Mouse (Mus musculus): Measurements from ENCODE around the gene Rbms2.
"Not testable (repeated sequence)": the region's sequence is repeated elsewhere in the genome, so short reads cannot be mapped to it uniquely, and the experiment has no call there.

Gene Rbms2

DNA sequence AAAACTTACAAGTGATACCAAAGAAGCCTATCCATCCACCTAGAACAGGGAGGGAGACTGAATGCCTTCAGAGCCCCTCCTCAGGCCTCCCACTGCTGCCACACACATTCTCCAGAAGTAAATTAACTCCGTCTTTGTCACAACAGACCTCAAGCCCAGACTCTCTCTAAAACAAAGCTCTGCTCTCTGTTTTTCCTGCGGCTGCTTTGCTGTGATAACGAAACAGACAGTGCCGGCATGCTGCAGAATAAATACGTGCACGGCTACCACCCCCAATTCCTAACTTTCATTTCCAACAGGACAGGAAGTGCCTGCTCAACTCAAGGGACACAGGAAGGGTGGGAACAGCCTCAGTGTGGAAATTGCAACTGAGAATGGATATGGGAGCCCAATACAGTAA, at the start of gene Rbms2:
Gene Rbms2 (minus strand): TSS at position 309 of the 400 bp plus-strand sequence.
- DNase-seq (ENCODE audit: low spot score in 2 of 2) = no peak

DNA sequence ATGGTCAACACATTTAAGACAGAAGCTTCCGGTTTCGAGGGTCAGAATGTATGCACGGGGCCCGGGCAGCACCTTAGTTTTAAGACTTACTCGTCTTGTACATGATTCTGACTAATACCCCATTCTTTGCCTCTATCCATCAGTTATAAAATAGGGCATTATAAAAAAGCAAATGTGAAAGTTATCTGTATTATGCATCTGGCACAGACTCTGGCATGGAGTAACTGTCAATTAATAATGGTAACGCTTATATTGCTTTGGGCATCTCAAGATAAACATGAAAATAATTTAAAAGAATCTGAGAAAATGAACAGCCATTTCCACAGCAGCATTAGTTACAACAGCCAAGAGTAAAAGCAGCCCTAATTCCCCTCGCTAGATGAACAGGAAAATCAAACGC, 47.9 kb upstream of the Rbms2 start:
- DNase-seq (ENCODE audit: low spot score in 2 of 2) = no peak

DNA sequence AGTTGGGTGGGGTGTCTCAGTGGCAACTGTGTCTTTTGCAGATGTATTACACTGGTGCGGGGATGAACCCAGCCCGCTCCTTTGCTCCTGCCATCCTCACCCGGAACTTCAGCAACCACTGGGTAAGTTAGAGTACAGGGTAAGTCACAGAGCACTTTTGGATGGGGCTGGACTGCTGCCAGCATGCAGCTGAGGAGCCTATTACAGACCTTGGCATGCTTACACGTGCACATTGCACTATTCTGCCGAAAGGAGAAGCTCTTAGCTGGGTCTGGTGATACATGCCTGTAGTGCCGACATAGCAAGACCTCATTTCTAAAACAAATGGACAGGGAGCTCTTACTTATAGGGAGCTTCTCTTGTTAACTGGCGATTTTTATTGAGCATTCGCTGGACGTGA, 47.5 kb upstream of the Rbms2 start:
- DNase-seq (ENCODE audit: low spot score in 2 of 2) = no peak

DNA sequence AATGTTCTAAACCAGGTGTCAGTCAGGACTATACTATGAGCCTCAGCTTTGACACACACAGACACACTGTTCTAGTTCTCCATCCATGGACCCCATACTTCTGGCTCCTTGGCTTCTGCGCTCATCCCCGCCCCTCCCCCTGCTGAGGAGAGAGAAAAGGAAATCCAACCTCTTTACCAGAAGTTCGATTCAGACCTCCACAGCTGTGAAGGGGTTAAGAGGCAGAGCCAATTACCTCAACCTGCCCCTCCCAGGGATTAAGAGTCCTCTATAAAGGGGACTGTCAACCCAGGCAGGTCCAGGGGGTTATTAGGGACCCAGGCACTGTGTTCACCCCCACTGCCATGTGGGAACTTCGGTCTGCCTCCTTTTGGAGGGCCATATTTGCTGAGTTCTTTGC, 45.4 kb upstream of the Rbms2 start, which contains the start of gene Mip:
Gene Mip (plus strand): TSS at position 301 of the 400 bp plus-strand sequence.
- DNase-seq (ENCODE audit: low spot score in 2 of 2) = no peak

GRCm38 (mm10) chr10:128225064-128225463, 45.0 kb upstream of the Rbms2 start:
- DNase-seq (ENCODE audit: low spot score in 2 of 2) = no peak

DNA sequence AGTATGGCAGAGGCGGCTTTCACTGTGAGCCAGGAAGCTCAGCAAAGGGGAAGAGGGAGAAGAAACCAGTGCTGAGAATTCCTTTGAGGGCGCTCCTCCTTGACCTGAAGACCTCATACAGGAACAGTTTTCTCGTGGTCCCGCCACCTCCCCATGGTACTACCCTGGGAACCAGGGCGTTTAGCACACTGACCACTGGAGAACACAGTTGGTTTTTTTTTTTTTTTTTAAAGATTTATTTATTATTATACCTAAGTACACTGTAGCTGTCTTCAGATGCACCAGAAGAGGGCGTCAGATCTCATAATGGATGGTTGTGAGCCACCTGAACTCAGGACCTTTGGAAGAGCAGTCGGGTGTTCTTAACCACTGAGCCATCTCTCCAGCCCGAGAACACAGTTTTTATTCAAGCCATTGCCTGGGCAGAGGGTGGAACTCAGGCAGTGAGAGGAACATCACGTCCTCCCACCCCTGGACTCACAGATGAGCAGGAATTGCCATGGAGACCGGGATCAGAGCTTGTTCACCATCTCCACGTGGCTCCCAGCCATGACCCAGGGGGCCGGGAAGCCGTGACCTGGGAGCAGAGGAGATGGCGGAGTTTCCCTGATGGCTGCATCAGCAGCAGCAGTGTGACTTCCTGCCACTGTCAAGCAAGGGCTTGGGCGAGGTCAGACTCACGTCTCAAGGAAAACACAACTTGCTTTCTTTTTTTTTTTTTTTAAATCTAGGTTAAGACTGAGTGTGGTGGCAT, 41.6 kb upstream of the Rbms2 start:
- no peak for DNase-seq (ENCODE audit: low spot score in 2 of 2)

GRCm38 (mm10) chr10:128218387-128219117, 38.5 kb upstream of the Rbms2 start:
- no peak for DNase-seq (ENCODE audit: low spot score in 2 of 2)

DNA sequence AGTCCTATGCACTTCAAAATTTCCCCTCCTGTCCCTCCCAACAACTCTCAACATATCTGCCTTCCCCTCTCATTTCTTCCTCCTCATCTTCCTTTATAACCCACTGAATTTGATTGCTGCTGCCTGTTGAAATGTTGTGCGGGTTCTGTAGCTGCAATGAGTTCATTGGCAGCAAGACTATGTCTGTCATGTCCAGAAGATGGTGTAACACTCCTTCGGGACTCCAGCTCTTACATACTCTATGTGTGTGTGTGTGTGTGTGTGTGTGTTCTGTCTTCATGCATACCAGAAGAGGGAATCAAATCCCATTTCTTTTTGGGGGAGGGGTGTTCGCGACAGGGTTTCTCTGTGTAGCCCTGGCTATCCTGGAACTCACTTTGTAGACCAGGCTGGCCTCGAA, 34.9 kb upstream of the Rbms2 start:
- DNase-seq (ENCODE audit: low spot score in 2 of 2) = no peak

- not testable (repeated sequence) for DNase-seq (ENCODE audit: low spot score in 2 of 2)
Measured at GRCm38 (mm10) chr10:128214112-128214511, 34.0 kb upstream of the Rbms2 start.

DNA sequence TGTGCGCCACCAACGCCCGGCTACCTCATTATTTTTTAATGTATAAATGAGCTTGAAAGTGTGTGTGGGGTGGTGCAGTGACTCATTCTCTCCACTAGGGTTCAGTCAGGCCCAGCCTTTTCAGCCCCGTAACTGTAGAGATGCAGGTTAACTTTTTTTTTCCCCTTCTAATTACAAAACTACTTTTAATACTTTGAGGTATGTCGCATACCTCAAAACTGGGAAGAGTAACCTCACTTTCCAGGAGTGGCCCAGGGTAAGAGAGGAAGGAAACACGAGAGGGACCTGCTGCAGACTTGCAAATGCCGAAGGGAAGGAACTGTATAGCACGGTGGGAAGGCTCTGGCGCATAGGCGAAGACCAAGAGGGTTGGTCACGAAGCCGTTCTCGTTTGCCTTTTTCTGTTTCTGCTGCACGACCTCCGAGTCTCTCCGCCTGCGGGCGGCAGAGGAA, 32.8 kb upstream of the Rbms2 start:
- DNase-seq (ENCODE audit: low spot score in 2 of 2) = peak; percentile 70 to 79

GRCm38 (mm10) chr10:128212148-128212547, 32.1 kb upstream of the Rbms2 start:
- no peak for DNase-seq (ENCODE audit: low spot score in 2 of 2)

DNA sequence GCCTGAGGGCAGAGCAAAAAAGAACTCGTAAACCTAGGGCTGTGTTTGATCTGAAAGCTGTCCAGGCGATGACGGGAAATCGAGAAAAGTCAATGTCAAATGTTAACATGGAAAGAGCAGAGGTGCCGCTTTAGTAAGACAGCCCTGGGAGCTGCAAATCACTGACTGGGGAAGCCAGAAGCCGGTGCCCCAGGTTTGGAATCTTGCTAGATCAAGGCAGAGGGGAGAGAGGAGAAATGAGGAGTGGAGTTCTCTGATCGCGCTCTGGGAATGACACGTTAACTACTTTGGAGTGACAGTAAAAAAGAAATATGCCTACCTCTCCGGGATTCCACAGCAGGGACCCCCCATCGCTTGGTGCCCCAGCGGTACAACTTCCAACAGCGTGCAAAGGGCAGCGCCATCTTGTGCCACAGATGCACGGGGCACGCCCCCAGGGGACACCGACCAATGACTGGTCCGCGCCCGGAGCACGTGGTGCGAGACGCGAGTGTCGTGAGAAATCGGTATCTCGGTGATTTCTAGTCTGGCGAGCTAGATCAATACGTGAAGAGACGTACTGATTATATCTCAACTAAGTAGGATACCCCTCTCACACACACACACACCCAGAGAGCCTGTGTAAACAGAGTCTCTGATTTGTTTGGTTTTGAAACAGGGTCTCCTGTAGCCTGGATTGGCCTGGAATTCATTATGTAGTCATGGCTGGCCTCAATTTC, 31.5 kb upstream of the Rbms2 start, which contains the start of gene Spryd4:
Gene Spryd4 (minus strand): TSS at position 418 of the 719 bp plus-strand sequence.
- peak; percentile 87 to 91 for DNase-seq (ENCODE audit: low spot score in 2 of 2)

DNA sequence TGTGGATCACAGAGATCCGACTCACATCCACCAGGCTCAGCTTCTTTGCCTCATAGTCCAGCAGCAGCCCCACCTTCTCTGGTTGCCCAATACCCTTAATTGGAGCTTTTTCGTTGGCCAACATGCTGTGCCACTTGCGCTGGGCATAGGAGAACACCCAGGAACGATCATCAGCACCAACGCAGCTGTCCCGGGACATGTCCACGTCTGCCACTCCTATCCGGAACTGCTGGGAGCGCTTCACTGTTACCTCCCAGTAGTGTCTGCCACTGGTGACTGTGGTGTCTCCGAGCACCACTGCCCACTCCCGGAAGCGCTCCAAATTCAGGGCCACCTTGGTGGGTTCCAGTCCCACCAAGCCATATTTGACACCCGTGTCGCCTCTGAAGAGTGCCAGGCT, 30.9 kb upstream of the Rbms2 start:
- no peak for DNase-seq (ENCODE audit: low spot score in 2 of 2)

GRCm38 (mm10) chr10:128210131-128210530, 30.0 kb upstream of the Rbms2 start:
- DNase-seq (ENCODE audit: low spot score in 2 of 2) = no peak

GRCm38 (mm10) chr10:128209311-128210009, 29.4 kb upstream of the Rbms2 start:
- no peak for DNase-seq (ENCODE audit: low spot score in 2 of 2)

DNA sequence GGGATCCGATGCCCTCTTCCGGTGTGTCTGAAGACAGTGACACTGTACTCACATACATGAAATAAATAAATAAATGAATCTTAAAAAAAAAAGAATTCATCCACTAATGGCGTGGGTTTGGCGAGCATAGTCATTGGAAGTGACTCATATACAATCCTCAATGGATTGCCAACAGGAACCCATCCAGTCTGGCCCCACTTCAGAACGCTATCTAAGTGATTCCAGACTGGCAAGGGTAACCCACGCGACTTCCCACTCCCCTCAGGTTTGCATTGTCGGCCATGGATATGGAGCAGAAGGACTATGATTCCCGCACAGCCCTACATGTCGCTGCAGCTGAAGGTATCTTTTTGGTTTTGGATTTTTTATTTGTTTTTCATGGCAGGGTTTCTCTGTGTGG, 28.2 kb upstream of the Rbms2 start:
- DNase-seq (ENCODE audit: low spot score in 2 of 2) = no peak

DNA sequence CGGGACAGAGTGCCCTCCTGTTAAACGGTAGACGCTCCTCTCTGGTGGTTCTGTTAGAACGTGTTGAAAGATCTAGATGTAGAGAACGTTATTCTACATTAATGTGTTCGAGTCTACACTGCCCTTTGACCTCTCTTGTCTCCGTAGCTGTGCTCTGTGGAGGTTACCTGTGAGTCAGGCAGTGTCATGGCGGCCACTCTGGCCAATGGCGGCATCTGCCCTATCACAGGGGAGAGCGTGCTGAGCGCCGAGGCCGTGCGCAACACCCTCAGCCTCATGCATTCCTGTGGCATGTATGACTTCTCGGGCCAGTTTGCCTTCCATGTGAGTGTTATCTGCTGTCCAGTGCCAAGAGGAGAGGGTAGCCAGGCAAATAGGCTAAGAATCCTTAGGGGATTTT, 24.8 kb upstream of the Rbms2 start:
- no peak for DNase-seq (ENCODE audit: low spot score in 2 of 2)

DNA sequence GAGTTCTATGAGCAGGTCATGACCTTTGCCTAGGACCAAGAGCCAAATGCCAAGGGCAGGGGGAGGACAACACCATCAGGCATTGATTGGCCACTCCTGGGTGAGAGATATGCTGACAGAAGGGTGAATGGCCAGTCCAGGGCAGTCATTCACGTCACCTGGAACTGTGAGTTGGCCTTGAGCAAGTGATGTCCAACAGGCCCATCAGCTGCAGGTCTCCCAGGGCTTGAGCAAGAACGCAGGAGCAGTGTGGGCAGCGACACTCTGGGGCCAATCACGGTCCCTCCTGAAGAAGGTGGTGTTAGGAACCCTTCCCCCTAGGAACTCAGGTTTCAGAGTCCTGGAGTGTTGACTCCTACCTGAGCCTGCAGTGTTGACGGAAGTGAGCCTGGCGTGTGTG, 21.8 kb upstream of the Rbms2 start:
- DNase-seq (ENCODE audit: low spot score in 2 of 2) = no peak

GRCm38 (mm10) chr10:128194551-128195461, 14.7 kb upstream of the Rbms2 start:
- peak in 1 of 2 experiments; percentile 22 for DNase-seq (ENCODE audit: low spot score in 2 of 2)

DNA sequence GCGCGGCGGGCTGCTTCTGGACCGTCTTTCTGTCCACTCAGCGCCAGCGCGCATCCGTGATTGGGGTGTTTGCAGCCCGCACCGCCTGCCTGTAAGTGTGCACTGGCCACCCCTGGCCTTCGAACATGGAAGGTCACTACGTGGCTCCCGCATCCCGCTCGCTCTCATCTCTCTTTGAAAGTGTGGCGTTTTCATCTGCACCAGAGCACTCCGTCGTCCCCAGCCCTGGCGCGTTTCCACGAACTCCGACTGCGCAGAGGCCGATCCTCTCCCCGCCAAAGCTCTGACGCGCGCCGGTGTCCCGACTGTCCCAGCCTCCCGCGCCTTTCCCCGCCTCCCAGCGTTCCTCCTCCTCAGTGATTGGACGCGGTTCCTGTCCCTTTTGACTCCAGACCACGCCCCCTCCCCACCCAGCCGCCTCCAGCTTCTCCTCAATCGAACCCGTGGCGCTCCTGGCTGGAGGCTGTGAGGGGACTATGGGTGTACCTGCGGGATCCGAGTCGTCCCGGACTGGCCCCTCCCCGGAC, 14.0 kb upstream of the Rbms2 start, which contains the start of gene Gls2:
Gene Gls2 (plus strand): TSS at position 434 of the 527 bp plus-strand sequence.
- DNase-seq (ENCODE audit: low spot score in 2 of 2) = peak; percentile 85 to 91

Measured in spleen, postnatal 36 days (tissue).